Mouse (Mus musculus) midbrain, embryonic 11.5 days (tissue): ENCODE data around the gene Hps5. TPM values are rescaled to one million over a fixed set of nuclear protein-coding genes. Genes with fewer than 3 reads are reported as not detected.

Experiments used
- ATAC-seq: fragments of 200-750 bp; cut with Nextera tagmentation; 2 replicates; pipeline ENCODE4 v1.8.0; 2017; ENCODE audit warnings: moderate TSS enrichment, moderate library complexity; ENCODE audit not compliant: low FRiP score
- DNase-seq: peaks from one replicate; pipeline ENCODE4 v3.0.0; 2015; ENCODE audit warnings: low spot score; ENCODE audit errors: missing footprints
- H3K27ac ChIP-seq: fragments of 300-500 bp; sonication (generic); 2 replicates; pipeline ENCODE4 v1.5.1; 2014; ENCODE audit warnings: low read depth, low read length
- H3K27me3 ChIP-seq: fragments of 300-500 bp; sonication (generic); 2 replicates; pipeline ENCODE4 v1.6.1; 2014; ENCODE audit warnings: mild to moderate bottlenecking, low read length, moderate library complexity, mixed read lengths; ENCODE audit not compliant: control insufficient read depth, insufficient read depth
- H3K36me3 ChIP-seq: fragments of 300-500 bp; sonication (generic); 2 replicates; pipeline ENCODE4 v1.6.1; 2014; ENCODE audit warnings: mild to moderate bottlenecking, low read length, moderate library complexity, mixed read lengths; ENCODE audit not compliant: control insufficient read depth, insufficient read depth
- H3K4me1 ChIP-seq: fragments of 300-500 bp; sonication (generic); 2 replicates; pipeline ENCODE4 v1.6.1; 2014; ENCODE audit warnings: low read length; ENCODE audit not compliant: control insufficient read depth, insufficient read depth
- H3K4me2 ChIP-seq: fragments of 300-500 bp; sonication (generic); 2 replicates; pipeline ENCODE4 v1.6.1; 2014; ENCODE audit warnings: mild to moderate bottlenecking, moderate library complexity
- H3K4me3 ChIP-seq: fragments of 300-500 bp; sonication (generic); 2 replicates; pipeline ENCODE4 v1.5.1; 2014; ENCODE audit warnings: low read depth, low read length
- H3K9ac ChIP-seq: fragments of 300-500 bp; sonication (generic); 2 replicates; pipeline ENCODE4 v1.6.1; 2014; ENCODE audit warnings: low read length
- H3K9me3 ChIP-seq: fragments of 300-500 bp; sonication (generic); 2 replicates; pipeline ENCODE4 v1.6.1; 2016; ENCODE audit warnings: low read length; ENCODE audit not compliant: control insufficient read depth
- WGBS: fragments of 180-500 bp; shearing (Covaris S2); extraction: QIAGEN DNeasy Blood & Tissue Kit; methylation state at CpG from one replicate; pipeline ENCODE4 v1.1.7; 2014; 5-methylcytosine and 5-hydroxymethylcytosine counted together
- polyA plus RNA-seq: library from polyadenylated mRNA; unstranded; fragments of >200 nt; fragmentation: Nextera tagmentation; extraction: Ambion mirVana; gene quantifications from 2 replicates; pipeline ENCODE4 v1.2.1, GENCODE M21; 2014

Hps5 gene
- 16.3 and 17.9 TPM in 2 replicates for polyA plus RNA-seq

DNA sequence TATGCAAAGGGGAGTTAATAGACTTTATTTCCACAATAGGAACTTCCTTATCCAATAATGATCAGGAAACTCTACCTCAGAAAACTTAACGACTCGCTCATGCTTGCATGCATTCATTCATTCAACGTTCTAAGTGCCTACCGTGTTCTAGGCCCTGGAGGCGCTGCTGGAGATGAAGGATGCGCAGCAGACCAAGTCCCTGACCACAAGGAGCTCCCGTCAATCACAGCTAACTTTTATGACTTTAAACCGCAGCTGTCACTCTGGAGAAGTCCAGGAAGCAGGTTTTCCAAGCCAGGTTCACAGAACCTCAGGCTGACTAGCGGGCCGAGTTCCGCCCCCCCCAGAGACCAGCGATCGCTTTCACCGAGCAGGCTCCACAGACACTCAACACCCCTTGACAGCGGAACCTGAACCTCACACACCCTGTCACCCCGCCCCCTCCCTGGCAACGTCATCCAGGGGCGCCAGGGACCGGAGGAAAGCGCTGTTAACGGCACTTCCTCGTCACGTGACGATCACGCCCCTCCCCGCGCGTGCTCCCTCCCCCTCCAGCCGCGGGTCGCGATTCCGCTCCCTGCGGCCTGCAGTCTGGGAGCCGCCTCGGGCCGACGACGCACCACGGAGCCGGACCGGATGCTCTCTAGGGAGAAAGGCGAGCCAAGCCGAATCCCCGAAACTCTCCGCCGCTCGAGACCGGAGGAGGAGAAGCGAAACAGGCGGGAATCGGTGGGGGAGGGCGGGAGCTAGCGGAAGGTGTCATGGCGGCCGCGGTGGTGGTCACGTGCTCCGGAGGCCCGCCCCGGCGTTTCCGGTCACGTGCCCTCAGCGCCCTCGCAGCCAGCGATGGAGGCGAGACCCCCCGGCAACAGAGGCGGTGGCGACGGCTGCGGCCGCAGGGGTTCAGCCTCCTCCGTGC, at the start of gene Hps5, which contains the start of gene Gtf2h1:
Gene Hps5 (minus strand): TSS at position 778 of the 919 bp plus-strand sequence.
Gene Gtf2h1 (plus strand): TSS at position 817 of the 919 bp plus-strand sequence.
- ATAC-seq (peak; percentile 99), DNase-seq (peak; percentile 100)
- peak within 1 kb of the TSS; percentile 89 for H3K4me3 ChIP-seq
- no peaks in the 10 kb centered on the region for H3K9me3 ChIP-seq
- H3K27me3 ChIP-seq = no peaks in the 10 kb centered on the region
- H3K27ac ChIP-seq = peak within 1 kb of the TSS; percentile 76
- peak within 1 kb of the TSS; percentile 96 for H3K4me2 ChIP-seq
- under 1% methylated on average over 74 of the region's 75 CpGs for WGBS
- peak within 1 kb of the TSS; percentile 85 for H3K9ac ChIP-seq
- H3K36me3 ChIP-seq = peaks cover 2% of the 10 kb centered on the region; the same call in 1 of the 2 replicates
- H3K4me1 ChIP-seq = peaks cover 11% of the 10 kb centered on the region

DNA sequence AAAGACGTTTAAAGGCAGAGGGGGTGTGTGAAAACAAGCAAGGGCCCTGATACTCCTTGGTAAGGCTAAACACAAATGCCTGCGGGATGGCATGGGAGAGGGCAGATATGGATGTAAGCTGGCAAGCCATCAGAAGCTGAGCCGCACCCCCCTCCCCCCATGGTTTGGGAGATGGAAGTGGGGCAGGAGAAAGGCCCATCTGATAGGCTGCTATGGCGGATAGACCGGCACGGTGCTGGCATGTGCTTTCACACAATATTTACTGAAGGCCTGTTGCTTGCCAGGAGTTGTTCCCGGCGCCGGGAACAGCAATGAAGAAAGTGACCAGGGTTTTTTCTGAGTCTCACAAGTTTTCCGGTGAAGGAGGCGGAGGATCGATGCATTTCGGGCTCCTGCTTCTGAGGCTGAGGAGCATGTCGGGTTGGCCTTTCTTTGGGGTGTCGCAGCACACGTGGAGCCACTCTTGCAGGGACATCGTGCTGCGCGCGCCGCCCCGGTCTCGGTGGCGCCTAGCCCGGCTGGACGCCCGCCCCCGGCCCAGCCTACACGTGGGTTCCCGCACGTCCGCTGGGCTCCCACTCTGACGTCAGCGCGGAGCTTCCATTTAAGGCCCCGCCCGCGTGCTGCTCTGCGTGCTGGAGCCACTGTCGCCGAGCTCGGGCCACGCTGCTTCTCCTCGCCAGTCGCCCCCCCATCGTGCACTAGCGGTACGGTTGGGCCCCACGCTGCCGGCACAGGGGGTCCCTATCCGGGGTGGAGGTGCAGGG, 49.5 kb upstream of the Hps5 start:
- no peaks in the 10 kb centered on the region for H3K27me3 ChIP-seq
- peak overlapping the region; percentile 61 for H3K27ac ChIP-seq
- peak overlapping the region; percentile 93 for H3K4me2 ChIP-seq
- ATAC-seq (peak; percentile 93), DNase-seq (peak; percentile 99)
- H3K9ac ChIP-seq = peak overlapping the region; percentile 93
- H3K36me3 ChIP-seq = peaks cover 12% of the 10 kb centered on the region
- peaks cover 13% of the 10 kb centered on the region for H3K4me1 ChIP-seq
- no peaks in the 10 kb centered on the region for H3K9me3 ChIP-seq
- H3K4me3 ChIP-seq = peak overlapping the region; percentile 89
- under 1% methylated on average over 51 of the region's 51 CpGs for WGBS

DNA sequence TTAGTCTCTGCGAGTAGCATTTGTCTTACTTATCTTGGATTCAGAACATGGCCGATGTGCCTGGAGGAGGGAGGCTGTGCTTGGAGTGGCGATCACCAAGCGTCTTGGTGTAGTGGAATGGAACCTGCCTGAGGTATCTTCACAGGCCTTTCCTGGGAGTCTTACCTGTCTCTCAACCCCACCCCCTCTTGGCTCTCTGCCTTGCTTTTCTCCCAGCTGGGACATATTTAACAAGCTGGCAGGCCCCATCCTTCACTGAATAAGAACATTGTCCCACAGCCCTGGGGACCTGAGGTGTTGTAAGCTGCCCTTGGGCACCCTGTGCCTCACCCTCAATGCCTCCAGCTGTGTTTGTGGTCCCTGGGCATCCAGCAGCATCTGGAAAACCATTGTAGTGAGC, 47.7 kb upstream of the Hps5 start:
- Histone ChIP-seq H3K4me1 (peaks cover 19% of the 10 kb centered on the region), H3K27ac (no peak overlapping the region), H3K4me2 (no peak overlapping the region), H3K36me3 (peaks cover under 1% of the 10 kb centered on the region; the same call in 1 of the 2 replicates), H3K9me3 (no peaks in the 10 kb centered on the region), H3K4me3 (no peak overlapping the region), H3K9ac (no peak overlapping the region), H3K27me3 (no peaks in the 10 kb centered on the region)
- 80% methylated on average over 4 of the region's 4 CpGs for WGBS
- ATAC-seq (no peak), DNase-seq (no peak)

DNA sequence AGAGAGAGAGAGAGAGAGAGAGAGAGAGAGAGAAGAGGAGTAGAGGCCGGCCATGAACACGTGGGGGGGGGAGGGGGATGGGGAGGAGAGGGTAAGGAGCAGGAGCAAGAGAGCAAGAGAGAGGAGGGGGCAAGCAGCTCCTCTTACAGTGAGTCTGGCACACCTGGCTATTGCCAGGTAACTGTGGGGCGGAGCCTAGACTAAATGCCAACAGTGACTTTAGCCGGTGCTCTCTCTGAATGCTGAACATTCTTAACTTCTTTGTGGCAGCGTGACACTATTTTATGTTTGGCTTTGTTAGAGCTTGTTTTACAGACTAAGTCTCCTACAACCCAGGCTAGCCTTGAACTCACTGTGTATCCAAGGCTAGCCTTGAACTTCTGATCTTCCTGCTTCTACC, 46.4 kb upstream of the Hps5 start:
- no peaks in the 10 kb centered on the region for H3K36me3 ChIP-seq
- WGBS = 34% methylated on average over 5 of the region's 5 CpGs
- peaks cover 23% of the 10 kb centered on the region for H3K4me1 ChIP-seq
- DNase-seq (no peak), ATAC-seq (no peak)
- H3K27me3 ChIP-seq = no peaks in the 10 kb centered on the region
- H3K27ac ChIP-seq = no peak overlapping the region
- H3K4me2 ChIP-seq = no peak overlapping the region
- H3K9me3 ChIP-seq = no peaks in the 10 kb centered on the region
- H3K4me3 ChIP-seq = no peak overlapping the region
- no peak overlapping the region for H3K9ac ChIP-seq

- H3K9ac ChIP-seq = no peak within 1 kb of the TSS
- no peak within 1 kb of the TSS for H3K27ac ChIP-seq
- H3K36me3 ChIP-seq = no peaks in the 10 kb centered on the region
- DNase-seq (no peak), ATAC-seq (no peak)
- H3K4me3 ChIP-seq = no peak within 1 kb of the TSS
- no peaks in the 10 kb centered on the region for H3K9me3 ChIP-seq
- H3K4me1 ChIP-seq = peaks cover 16% of the 10 kb centered on the region
- 27% methylated on average over 6 of the region's 6 CpGs for WGBS
- H3K27me3 ChIP-seq = no peaks in the 10 kb centered on the region
- no peak within 1 kb of the TSS for H3K4me2 ChIP-seq
Measured at GRCm38 (mm10) chr7:46840787-46841525, 45.1 kb upstream of the Hps5 start, which contains the start of gene Ldha. Ldha (plus strand) TSS chr7:46841475.

GRCm38 (mm10) chr7:46840326-46840725, 44.5 kb upstream of the Hps5 start:
- no peak overlapping the region for H3K4me2 ChIP-seq
- no peak for ATAC-seq
- H3K9ac ChIP-seq = no peak overlapping the region
- no peaks in the 10 kb centered on the region for H3K27me3 ChIP-seq
- H3K9me3 ChIP-seq = no peaks in the 10 kb centered on the region
- no peak overlapping the region for H3K27ac ChIP-seq
- WGBS = 44% methylated on average over 4 of the region's 4 CpGs
- no peak for DNase-seq
- no peak overlapping the region for H3K4me3 ChIP-seq
- H3K4me1 ChIP-seq = peaks cover 16% of the 10 kb centered on the region
- no peaks in the 10 kb centered on the region for H3K36me3 ChIP-seq

DNA sequence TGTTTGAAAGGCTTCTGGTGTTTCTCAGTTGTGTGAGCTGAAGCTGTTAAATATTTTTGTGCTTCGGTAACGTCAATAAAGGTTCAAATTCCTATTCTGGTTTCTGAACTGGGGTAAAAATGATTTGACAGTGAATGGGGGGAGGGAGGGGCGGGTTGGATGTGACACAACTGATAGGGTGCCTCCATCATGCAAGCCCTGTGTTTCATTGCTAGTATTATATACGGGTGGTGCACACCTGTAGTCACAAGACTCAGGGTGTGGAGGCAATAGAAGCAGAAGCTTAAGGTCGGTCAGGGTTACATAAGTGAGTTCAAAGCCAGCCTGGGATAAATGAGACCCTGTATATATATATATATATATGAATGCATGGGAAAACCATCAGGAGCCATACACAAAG, 44.0 kb upstream of the Hps5 start:
- DNase-seq (no peak), ATAC-seq (no peak)
- no peak overlapping the region for H3K9ac ChIP-seq
- no peak overlapping the region for H3K4me2 ChIP-seq
- no peaks in the 10 kb centered on the region for H3K36me3 ChIP-seq
- H3K27me3 ChIP-seq = no peaks in the 10 kb centered on the region
- no peak overlapping the region for H3K4me3 ChIP-seq
- H3K9me3 ChIP-seq = no peaks in the 10 kb centered on the region
- H3K4me1 ChIP-seq = peaks cover 12% of the 10 kb centered on the region
- 74% methylated on average over 5 of the region's 5 CpGs for WGBS
- no peak overlapping the region for H3K27ac ChIP-seq

- 36% methylated on average over 7 of the region's 7 CpGs for WGBS
- no peak overlapping the region for H3K27ac ChIP-seq
- H3K27me3 ChIP-seq = no peaks in the 10 kb centered on the region
- H3K4me2 ChIP-seq = no peak overlapping the region
- H3K4me3 ChIP-seq = no peak overlapping the region
- H3K36me3 ChIP-seq = no peaks in the 10 kb centered on the region
- ATAC-seq (no peak), DNase-seq (no peak)
- no peak overlapping the region for H3K9ac ChIP-seq
- peaks cover 10% of the 10 kb centered on the region for H3K4me1 ChIP-seq
- no peaks in the 10 kb centered on the region for H3K9me3 ChIP-seq
Measured at GRCm38 (mm10) chr7:46839446-46839845, 43.6 kb upstream of the Hps5 start.
